Mouse (Mus musculus) cerebellum, adult 2 months (tissue): ENCODE data around the gene Pomp.

ENCODE experiments used
- CTCF ChIP-seq: fragments of 200-500 bp; IDR thresholded peaks from 2 replicates; pipeline ENCODE4 v1.5.1; 2011; ENCODE audit warnings: low read depth, mild to moderate bottlenecking, control low read depth, low read length, moderate library complexity, borderline replicate concordance; ENCODE audit not compliant: insufficient read depth
- POLR2A ChIP-seq: fragments of 200-500 bp; IDR thresholded peaks from 2 replicates; pipeline ENCODE4 v1.6.1; 2011; ENCODE audit warnings: low read length, control low read depth, borderline replicate concordance; ENCODE audit not compliant: insufficient read depth

GRCm38 (mm10) chr5:147870296-147870695 lies 10.0 kb downstream of the Pomp start:
- no peak for TF ChIP-seq POLR2A
- no peak for TF ChIP-seq CTCF
